Mouse (Mus musculus) ES-Bruce4 (cell line): Measurements from ENCODE around the gene Fasn.

Experiments
- CTCF ChIP-seq: IDR thresholded peaks from one replicate; pipeline ENCODE4 v1.8.1; 2011; ENCODE audit warnings: low read depth, low read length
- EP300 ChIP-seq: IDR thresholded peaks from 2 replicates; pipeline ENCODE4 v1.6.1; 2011; ENCODE audit warnings: low read depth, low read length; ENCODE audit not compliant: insufficient read depth
- POLR2A ChIP-seq: IDR thresholded peaks from one replicate; pipeline ENCODE4 v1.8.1; 2011; ENCODE audit warnings: low read length; ENCODE audit not compliant: insufficient read depth

DNA sequence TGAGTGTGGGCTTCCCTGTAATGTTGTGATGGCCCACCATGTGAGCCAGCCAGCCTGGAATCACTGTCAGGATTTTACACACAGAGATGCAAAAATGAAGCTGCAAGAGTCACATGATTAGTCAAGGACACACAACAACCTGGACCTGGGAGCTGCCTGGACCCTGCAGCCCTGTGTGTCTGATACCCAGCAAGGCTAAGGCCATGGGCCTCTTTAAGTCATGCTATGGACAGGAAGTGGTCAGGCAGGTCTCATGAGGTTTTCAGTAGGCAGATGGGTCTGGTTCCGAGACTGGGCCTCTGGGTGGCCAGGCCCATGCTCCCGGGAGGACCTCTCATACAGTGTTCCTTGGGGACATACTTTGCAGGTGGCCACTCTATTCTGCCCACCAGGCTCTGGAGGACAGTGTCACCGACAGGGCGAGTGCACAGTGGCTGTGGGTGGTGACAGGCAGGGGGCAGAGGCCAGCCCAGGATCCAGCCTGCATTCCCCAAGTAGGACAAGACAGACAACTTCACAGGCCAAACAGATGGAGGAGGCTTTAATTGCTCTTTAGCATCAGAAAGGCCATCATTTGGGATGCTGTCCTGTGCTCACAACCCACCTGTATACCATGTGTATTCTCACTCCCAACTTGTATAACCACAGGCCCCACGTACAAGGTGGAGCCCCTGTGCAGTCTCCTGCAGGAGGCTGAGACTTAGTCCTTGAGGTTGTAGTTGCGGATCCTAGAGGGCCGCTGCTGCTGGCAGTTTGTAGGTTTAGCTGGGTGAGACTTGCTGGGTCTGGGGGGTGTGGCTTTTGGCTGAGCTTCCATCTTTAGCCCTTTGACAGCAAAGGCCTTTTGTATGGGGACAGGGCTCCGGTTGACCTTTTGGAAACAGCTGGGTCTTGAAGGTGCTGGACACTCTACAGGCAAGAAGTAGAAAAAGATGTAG lies 1.9 kb upstream of the Fasn start:
- TF ChIP-seq CTCF (no peak), POLR2A (no peak), EP300 (no peak)
